Mouse (Mus musculus) hindbrain, embryonic 14.5 days (tissue): ENCODE measurements around the gene Rbak. TPM values are rescaled to one million over a fixed set of nuclear protein-coding genes. Genes with fewer than 3 reads are reported as not detected.
"Not testable (repeated sequence)": the region's sequence is repeated elsewhere in the genome, so short reads cannot be mapped to it uniquely, and the experiment has no call there.

Experiments used
- ATAC-seq: fragments of 200-750 bp; cut with Nextera tagmentation; 2 replicates; pipeline ENCODE4 v1.8.0; 2017; ENCODE audit warnings: moderate number of reproducible peaks, mild to moderate bottlenecking, moderate TSS enrichment, moderate library complexity; ENCODE audit not compliant: low FRiP score
- DNase-seq: peaks from one replicate; pipeline ENCODE4 v3.0.0-alpha.2; 2015; ENCODE audit warnings: low spot score
- H3K27ac ChIP-seq: fragments of 300-500 bp; sonication (generic); 2 replicates; pipeline ENCODE4 v1.5.1; 2014; ENCODE audit warnings: mild to moderate bottlenecking, moderate library complexity
- H3K27me3 ChIP-seq: fragments of 300-500 bp; sonication (generic); 2 replicates; pipeline ENCODE4 v1.6.1; 2014; ENCODE audit warnings: mild to moderate bottlenecking, low read length, mixed read lengths; ENCODE audit not compliant: control insufficient read depth, insufficient read depth
- H3K36me3 ChIP-seq: fragments of 300-500 bp; sonication (generic); replicated peaks from 2 replicates; pipeline ENCODE4 v1.6.1; 2014; ENCODE audit not compliant: control insufficient read depth, insufficient read depth
- H3K4me1 ChIP-seq: fragments of 300-500 bp; sonication (generic); replicated peaks from 2 replicates; pipeline ENCODE4 v1.6.1; 2014; ENCODE audit warnings: antibody characterized with exemption, low read length, mixed read lengths; ENCODE audit not compliant: control insufficient read depth, insufficient read depth
- H3K4me2 ChIP-seq: fragments of 300-500 bp; sonication (generic); replicated peaks from 2 replicates; pipeline ENCODE4 v1.6.1; 2014; ENCODE audit warnings: mild to moderate bottlenecking, moderate library complexity
- H3K4me3 ChIP-seq: fragments of 300-500 bp; sonication (generic); replicated peaks from 2 replicates; pipeline ENCODE4 v1.5.1; 2014; ENCODE audit warnings: mild to moderate bottlenecking, low read length
- H3K9ac ChIP-seq: fragments of 300-500 bp; sonication (generic); 2 replicates; pipeline ENCODE4 v1.6.1; 2014
- H3K9me3 ChIP-seq: fragments of 300-500 bp; sonication (generic); 2 replicates; pipeline ENCODE4 v1.6.1; 2016; ENCODE audit warnings: low read length; ENCODE audit not compliant: control insufficient read depth
- WGBS: fragments of 180-500 bp; shearing (Covaris S2); extraction: QIAGEN DNeasy Blood & Tissue Kit; methylation state at CpG from one replicate; pipeline ENCODE4 v1.1.7; 2014; 5-methylcytosine and 5-hydroxymethylcytosine counted together
- polyA plus RNA-seq: library from polyadenylated mRNA; unstranded; fragments of >200 nt; fragmentation: Nextera tagmentation; extraction: Ambion mirVana; gene quantifications from 2 replicates; pipeline ENCODE4 v1.2.1, GENCODE M21; 2014

Gene Rbak
- 10.4 and 13.9 TPM in 2 replicates for polyA plus RNA-seq

GRCm38 (mm10) chr5:143180255-143181076, at the start of gene Rbak, which contains the start of gene Spdye4b:
TSS of gene Rbak (minus strand) at chr5:143180775.
TSS of gene Spdye4b (plus strand) at chr5:143181017.
- peak within 1 kb of the TSS; percentile 86 for H3K9ac ChIP-seq
- DNase-seq (peak; percentile 96), ATAC-seq (peak; percentile 96)
- H3K4me2 ChIP-seq, result peak within 1 kb of the TSS; percentile 85
- peaks cover 4% of the 10 kb centered on the region; the same call in 1 of the 2 replicates for H3K9me3 ChIP-seq
- peaks cover 12% of the 10 kb centered on the region for H3K4me1 ChIP-seq
- peak within 1 kb of the TSS; percentile 79 for H3K4me3 ChIP-seq
- H3K27me3 ChIP-seq, result no peaks in the 10 kb centered on the region
- peaks cover 30% of the 10 kb centered on the region for H3K36me3 ChIP-seq
- peak within 1 kb of the TSS; percentile 92 for H3K27ac ChIP-seq
- WGBS, result under 1% methylated on average over 58 of the region's 58 CpGs

GRCm38 (mm10) chr5:143226790-143227189, 46.2 kb upstream of the Rbak start, which contains the start of gene Spdye4a:
TSS of gene Spdye4a (minus strand) at chr5:143226890.
- no peaks in the 10 kb centered on the region for H3K4me1 ChIP-seq
- H3K27ac ChIP-seq, result no peak within 1 kb of the TSS
- H3K9me3 ChIP-seq, result peaks cover 11% of the 10 kb centered on the region
- H3K27me3 ChIP-seq, result no peaks in the 10 kb centered on the region
- DNase-seq (no peak), ATAC-seq (no peak)
- no peaks in the 10 kb centered on the region for H3K36me3 ChIP-seq
- H3K4me2 ChIP-seq, result no peak within 1 kb of the TSS
- no peak within 1 kb of the TSS for H3K4me3 ChIP-seq
- WGBS, result 88% methylated on average over 3 of the region's 3 CpGs
- no peak within 1 kb of the TSS for H3K9ac ChIP-seq

GRCm38 (mm10) chr5:143222287-143222686, 41.7 kb upstream of the Rbak start:
- no peak for DNase-seq
- H3K4me3 ChIP-seq, result no peak overlapping the region
- 75% methylated on average over 1 of the region's 1 CpGs for WGBS
- no peak overlapping the region for H3K27ac ChIP-seq
- no peaks in the 10 kb centered on the region for H3K36me3 ChIP-seq
- no peak overlapping the region for H3K9ac ChIP-seq
- no peaks in the 10 kb centered on the region for H3K9me3 ChIP-seq
- H3K4me2 ChIP-seq, result no peak overlapping the region
- H3K4me1 ChIP-seq, result no peaks in the 10 kb centered on the region
- ATAC-seq, result no peak
- H3K27me3 ChIP-seq, result no peaks in the 10 kb centered on the region

GRCm38 (mm10) chr5:143220996-143221395, 40.4 kb upstream of the Rbak start:
- Histone ChIP-seq H3K36me3 (no peaks in the 10 kb centered on the region), H3K9ac (no peak overlapping the region), H3K27me3 (no peaks in the 10 kb centered on the region), H3K4me1 (no peaks in the 10 kb centered on the region), H3K4me3 (no peak overlapping the region), H3K27ac (no peak overlapping the region), H3K4me2 (no peak overlapping the region), H3K9me3 (no peaks in the 10 kb centered on the region)
- no peak for ATAC-seq
- no peak for DNase-seq
- 76% methylated on average over 3 of the region's 5 CpGs for WGBS

- Histone ChIP-seq H3K4me2 (no peak overlapping the region), H3K27ac (no peak overlapping the region), H3K4me3 (no peak overlapping the region), H3K36me3 (no peaks in the 10 kb centered on the region), H3K27me3 (no peaks in the 10 kb centered on the region), H3K9ac (no peak overlapping the region), H3K9me3 (0 out of 2 replicates have a peak, but pooled peaks cover 1% of the 10 kb centered on the region), H3K4me1 (no peaks in the 10 kb centered on the region)
- ATAC-seq (no peak), DNase-seq (no peak)
- 84% methylated on average over 2 of the region's 2 CpGs for WGBS
These were observed 33.3 kb upstream of the Rbak start for GRCm38 (mm10) chr5:143213832-143214231.

GRCm38 (mm10) chr5:143205015-143205414, 24.4 kb upstream of the Rbak start:
- no peak overlapping the region for H3K4me3 ChIP-seq
- no peak for DNase-seq
- ATAC-seq, result no peak
- WGBS, result 74% methylated on average over 3 of the region's 3 CpGs
- no peak overlapping the region for H3K27ac ChIP-seq
- 0 out of 2 replicates have a peak, but pooled peaks cover 4% of the 10 kb centered on the region for H3K9me3 ChIP-seq
- no peaks in the 10 kb centered on the region for H3K36me3 ChIP-seq
- H3K4me1 ChIP-seq, result no peaks in the 10 kb centered on the region
- no peak overlapping the region for H3K9ac ChIP-seq
- H3K27me3 ChIP-seq, result no peaks in the 10 kb centered on the region
- H3K4me2 ChIP-seq, result no peak overlapping the region

- 89% methylated on average over 4 of the region's 4 CpGs for WGBS
- ATAC-seq, result no peak
- H3K4me2 ChIP-seq, result no peak overlapping the region
- DNase-seq, result no peak
- H3K36me3 ChIP-seq, result no peaks in the 10 kb centered on the region
- H3K27me3 ChIP-seq, result no peaks in the 10 kb centered on the region
- H3K4me1 ChIP-seq, result no peaks in the 10 kb centered on the region
- no peaks in the 10 kb centered on the region for H3K9me3 ChIP-seq
- H3K27ac ChIP-seq, result no peak overlapping the region
- H3K4me3 ChIP-seq, result no peak overlapping the region
- H3K9ac ChIP-seq, result no peak overlapping the region
These were observed 15.9 kb upstream of the Rbak start for GRCm38 (mm10) chr5:143196506-143196905.

GRCm38 (mm10) chr5:143195166-143195565, 14.6 kb upstream of the Rbak start:
- no peak overlapping the region for H3K4me3 ChIP-seq
- H3K27me3 ChIP-seq, result no peaks in the 10 kb centered on the region
- no peak overlapping the region for H3K4me2 ChIP-seq
- H3K36me3 ChIP-seq, result no peaks in the 10 kb centered on the region
- no peak overlapping the region for H3K9ac ChIP-seq
- no peaks in the 10 kb centered on the region for H3K9me3 ChIP-seq
- no peak overlapping the region for H3K27ac ChIP-seq
- 68% methylated on average over 2 of the region's 2 CpGs for WGBS
- ATAC-seq, result no peak
- DNase-seq, result no peak
- H3K4me1 ChIP-seq, result no peaks in the 10 kb centered on the region

GRCm38 (mm10) chr5:143194747-143195146, 14.2 kb upstream of the Rbak start:
- H3K36me3 ChIP-seq, H3K4me3 ChIP-seq, ATAC-seq, H3K27ac ChIP-seq, H3K9ac ChIP-seq, H3K27me3 ChIP-seq, H3K4me1 ChIP-seq, H3K9me3 ChIP-seq, H3K4me2 ChIP-seq, DNase-seq: not testable (repeated sequence)
- 75% methylated on average over 8 of the region's 8 CpGs for WGBS
